Mouse (Mus musculus): Measurements from ENCODE around the gene Ubxn6. TPM values are rescaled to one million over a fixed set of nuclear protein-coding genes. Genes with fewer than 3 reads are reported as not detected.
A peak's percentile ranks its signal among the peaks of the same experiment; 100 is the strongest.

The Ubxn6 gene
- polyA plus RNA-seq, 1 experiment = 69.3 TPM

- H3K4me1 ChIP-seq (ENCODE audit: control insufficient read depth, insufficient read depth, low read length) = peaks cover 16% of the 10 kb centered on the region
- TF ChIP-seq POLR2A (IDR thresholded peaks at IDR 0.05; ENCODE audit: borderline replicate concordance, extremely low read depth, low read depth, low read length) (no peak), CTCF (IDR thresholded peaks at IDR 0.05; ENCODE audit: insufficient read depth, low read length) (no peak)
- WGBS = 89% methylated on average over 7 of the region's 7 CpGs
- H3K4me3 ChIP-seq (replicated peaks; ENCODE audit: extremely low read depth, low read depth, low read length) = no peak overlapping the region
- no peak for DNase-seq
These were observed 43.4 kb downstream of the Ubxn6 start for GRCm38 (mm10) chr17:56031431-56031830.

GRCm38 (mm10) chr17:56030919-56031318 is 43.9 kb downstream of the Ubxn6 start:
- no peak for DNase-seq
- 22% methylated on average over 5 of the region's 5 CpGs for WGBS

GRCm38 (mm10) chr17:56030238-56030870 is 44.5 kb downstream of the Ubxn6 start:
- 81% methylated on average over 9 of the region's 9 CpGs for WGBS
- DNase-seq = no peak
- Histone ChIP-seq H3K4me1 (ENCODE audit: control insufficient read depth, insufficient read depth, low read length) (peaks cover 16% of the 10 kb centered on the region), H3K4me3 (replicated peaks; ENCODE audit: extremely low read depth, low read depth, low read length) (no peak overlapping the region)
- TF ChIP-seq CTCF (IDR thresholded peaks at IDR 0.05; ENCODE audit: insufficient read depth, low read length) (no peak), POLR2A (IDR thresholded peaks at IDR 0.05; ENCODE audit: borderline replicate concordance, extremely low read depth, low read depth, low read length) (no peak)

More at GRCm38 (mm10) chr17:56030919-56031318, 43.9 kb downstream of the Ubxn6 start:
- H3K4me1 ChIP-seq (ENCODE audit: control insufficient read depth, insufficient read depth, low read length) = peaks cover 16% of the 10 kb centered on the region
- H3K4me3 ChIP-seq (replicated peaks; ENCODE audit: extremely low read depth, low read depth, low read length) = no peak overlapping the region
- TF ChIP-seq CTCF (IDR thresholded peaks at IDR 0.05; ENCODE audit: insufficient read depth, low read length) = 0 out of 2 replicates have a peak, but pooled peaks have one; percentile 12
- TF ChIP-seq POLR2A (IDR thresholded peaks at IDR 0.05; ENCODE audit: borderline replicate concordance, extremely low read depth, low read depth, low read length) = no peak

- peaks cover 21% of the 10 kb centered on the region for H3K4me1 ChIP-seq (ENCODE audit: control insufficient read depth, insufficient read depth, low read length)
- TF ChIP-seq CTCF (IDR thresholded peaks at IDR 0.05; ENCODE audit: insufficient read depth, low read length) = no peak
- TF ChIP-seq POLR2A (IDR thresholded peaks at IDR 0.05; ENCODE audit: borderline replicate concordance, extremely low read depth, low read depth, low read length) = no peak
- no peak overlapping the region for H3K4me3 ChIP-seq (replicated peaks; ENCODE audit: extremely low read depth, low read depth, low read length)
- no peak for DNase-seq
- 75% methylated on average over 5 of the region's 5 CpGs for WGBS
These were observed 46.9 kb downstream of the Ubxn6 start for GRCm38 (mm10) chr17:56027801-56028441.

- Histone ChIP-seq H3K4me3 (replicated peaks; ENCODE audit: extremely low read depth, low read depth, low read length) (no peak overlapping the region), H3K4me1 (ENCODE audit: control insufficient read depth, insufficient read depth, low read length) (peaks cover 24% of the 10 kb centered on the region)
- DNase-seq = no peak
- WGBS = 55% methylated on average over 1 of the region's 1 CpGs
- TF ChIP-seq CTCF (IDR thresholded peaks at IDR 0.05; ENCODE audit: insufficient read depth, low read length) (no peak), POLR2A (IDR thresholded peaks at IDR 0.05; ENCODE audit: borderline replicate concordance, extremely low read depth, low read depth, low read length) (no peak)
These were observed 47.9 kb downstream of the Ubxn6 start for GRCm38 (mm10) chr17:56026881-56027280.

- no peak for TF ChIP-seq POLR2A (IDR thresholded peaks at IDR 0.05; ENCODE audit: borderline replicate concordance, extremely low read depth, low read depth, low read length)
- no peak for TF ChIP-seq CTCF (IDR thresholded peaks at IDR 0.05; ENCODE audit: insufficient read depth, low read length)
- DNase-seq = no peak
- Histone ChIP-seq H3K4me3 (replicated peaks; ENCODE audit: extremely low read depth, low read depth, low read length) (no peak overlapping the region), H3K4me1 (ENCODE audit: control insufficient read depth, insufficient read depth, low read length) (peaks cover 23% of the 10 kb centered on the region)
- WGBS = 63% methylated on average over 1 of the region's 1 CpGs
These were observed 48.5 kb downstream of the Ubxn6 start for GRCm38 (mm10) chr17:56026303-56026702.

GRCm38 (mm10) chr17:56024931-56025330 is 49.9 kb downstream of the Ubxn6 start:
- TF ChIP-seq CTCF (IDR thresholded peaks at IDR 0.05; ENCODE audit: insufficient read depth, low read length) (no peak), POLR2A (IDR thresholded peaks at IDR 0.05; ENCODE audit: borderline replicate concordance, extremely low read depth, low read depth, low read length) (no peak)
- H3K4me1 ChIP-seq (ENCODE audit: control insufficient read depth, insufficient read depth, low read length) = peaks cover 21% of the 10 kb centered on the region
- no peak overlapping the region for H3K4me3 ChIP-seq (replicated peaks; ENCODE audit: extremely low read depth, low read depth, low read length)
- no peak for DNase-seq
- 58% methylated on average over 5 of the region's 5 CpGs for WGBS

- 58% methylated on average over 2 of the region's 2 CpGs for WGBS
These were observed 50.4 kb downstream of the Ubxn6 start for GRCm38 (mm10) chr17:56024476-56024875.

GRCm38 (mm10) chr17:56023386-56023785 is 51.4 kb downstream of the Ubxn6 start:
- 20% methylated on average over 5 of the region's 5 CpGs for WGBS
- no peak for TF ChIP-seq POLR2A (IDR thresholded peaks at IDR 0.05; ENCODE audit: borderline replicate concordance, extremely low read depth, low read depth, low read length)
- no peak for TF ChIP-seq CTCF (IDR thresholded peaks at IDR 0.05; ENCODE audit: insufficient read depth, low read length)
- no peak overlapping the region for H3K4me3 ChIP-seq (replicated peaks; ENCODE audit: extremely low read depth, low read depth, low read length)
- DNase-seq = no peak
- H3K4me1 ChIP-seq (ENCODE audit: control insufficient read depth, insufficient read depth, low read length) = peaks cover 21% of the 10 kb centered on the region

More at GRCm38 (mm10) chr17:56024476-56024875, 50.4 kb downstream of the Ubxn6 start:
- DNase-seq = no peak
- TF ChIP-seq POLR2A (IDR thresholded peaks at IDR 0.05; ENCODE audit: borderline replicate concordance, extremely low read depth, low read depth, low read length) (no peak), CTCF (IDR thresholded peaks at IDR 0.05; ENCODE audit: insufficient read depth, low read length) (no peak)
- Histone ChIP-seq H3K4me1 (ENCODE audit: control insufficient read depth, insufficient read depth, low read length) (peaks cover 21% of the 10 kb centered on the region), H3K4me3 (replicated peaks; ENCODE audit: extremely low read depth, low read depth, low read length) (no peak overlapping the region)

- 76% methylated on average over 4 of the region's 4 CpGs for WGBS
These were observed 51.9 kb downstream of the Ubxn6 start for GRCm38 (mm10) chr17:56022989-56023290.

More at GRCm38 (mm10) chr17:56022989-56023290, 51.9 kb downstream of the Ubxn6 start:
- no peak for DNase-seq
- TF ChIP-seq POLR2A (IDR thresholded peaks at IDR 0.05; ENCODE audit: borderline replicate concordance, extremely low read depth, low read depth, low read length) (no peak), CTCF (IDR thresholded peaks at IDR 0.05; ENCODE audit: insufficient read depth, low read length) (no peak)
- Histone ChIP-seq H3K4me1 (ENCODE audit: control insufficient read depth, insufficient read depth, low read length) (peaks cover 21% of the 10 kb centered on the region), H3K4me3 (replicated peaks; ENCODE audit: extremely low read depth, low read depth, low read length) (no peak overlapping the region)
